Mouse (Mus musculus) kidney, adult 2 months (tissue): Measurements from ENCODE around the gene Top2a.

Source experiments
- CTCF ChIP-seq: fragments of 200-500 bp; conservative IDR thresholded peaks from 2 replicates; pipeline ENCODE4 v1.5.1; 2011; ENCODE audit warnings: low read depth, mild to moderate bottlenecking, control low read depth, low read length, moderate library complexity, mixed read lengths; ENCODE audit not compliant: insufficient read depth, insufficient read length
- POLR2A ChIP-seq: fragments of 200-500 bp; IDR thresholded peaks from one replicate; pipeline ENCODE4 v1.6.1; 2011; ENCODE audit warnings: low read depth, low read length, control low read depth

DNA sequence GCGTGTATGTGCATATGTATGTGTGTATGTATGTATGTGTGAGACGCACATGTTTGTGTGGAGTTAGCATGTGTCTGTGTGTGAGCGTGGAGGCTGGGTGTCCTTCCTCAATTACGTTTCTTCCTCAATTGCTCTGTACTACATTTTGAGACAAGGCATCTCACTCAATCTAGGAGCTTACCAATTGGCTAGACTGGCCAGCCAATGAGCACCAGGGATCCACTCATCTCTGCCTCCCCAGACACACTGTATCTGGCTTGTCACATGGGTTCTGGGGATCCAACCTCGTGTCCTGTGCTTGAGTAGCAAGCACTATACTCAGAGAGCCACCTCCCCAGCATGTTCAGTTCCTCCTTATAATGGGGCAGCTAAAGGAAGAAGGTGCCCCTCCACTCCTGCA lies 44.5 kb upstream of the Top2a start:
- TF ChIP-seq POLR2A = no peak
- no peak for TF ChIP-seq CTCF
